Mouse (Mus musculus): ENCODE results near the gene Sec1.

Gene Sec1

GRCm38 (mm10) chr7:45693921-45694591, at the start of gene Sec1:
Gene Sec1, minus strand, starts transcription at chr7:45694402.
- DNase-seq, result no peak

- no peak for DNase-seq
These were observed 48.1 kb upstream of the Sec1 start for GRCm38 (mm10) chr7:45742338-45742737.

GRCm38 (mm10) chr7:45741777-45742176, 47.6 kb upstream of the Sec1 start:
- no peak for DNase-seq

- no peak for DNase-seq
These were observed 47.1 kb upstream of the Sec1 start for GRCm38 (mm10) chr7:45741308-45741707.

GRCm38 (mm10) chr7:45739820-45740219, 45.6 kb upstream of the Sec1 start:
- no peak for DNase-seq

- DNase-seq, result peak; percentile 93
These were observed 45.1 kb upstream of the Sec1 start for GRCm38 (mm10) chr7:45739162-45739763.

- DNase-seq, result no peak
These were observed 39.3 kb upstream of the Sec1 start for GRCm38 (mm10) chr7:45733477-45733876.

GRCm38 (mm10) chr7:45730727-45731431, 36.7 kb upstream of the Sec1 start:
- peak; percentile 82 for DNase-seq

- no peak for DNase-seq
These were observed 33.4 kb upstream of the Sec1 start for GRCm38 (mm10) chr7:45727625-45728024.

- DNase-seq, result no peak
These were observed 32.2 kb upstream of the Sec1 start for GRCm38 (mm10) chr7:45726419-45726818.

GRCm38 (mm10) chr7:45725713-45726112, 31.5 kb upstream of the Sec1 start, which contains the start of gene Spaca4:
Gene Spaca4, minus strand, starts transcription at chr7:45725813.
- no peak for DNase-seq

GRCm38 (mm10) chr7:45725151-45725550, 30.9 kb upstream of the Sec1 start:
- no peak for DNase-seq

- DNase-seq, result no peak
These were observed 29.6 kb upstream of the Sec1 start for GRCm38 (mm10) chr7:45723781-45724180.

GRCm38 (mm10) chr7:45723301-45723700, 29.1 kb upstream of the Sec1 start:
- no peak for DNase-seq

- no peak for DNase-seq
These were observed 28.1 kb upstream of the Sec1 start for GRCm38 (mm10) chr7:45722348-45722713.

GRCm38 (mm10) chr7:45721642-45722347, 27.6 kb upstream of the Sec1 start:
- DNase-seq, result no peak

GRCm38 (mm10) chr7:45721234-45721571, 27.0 kb upstream of the Sec1 start:
- DNase-seq, result no peak

- DNase-seq, result no peak
These were observed 26.4 kb upstream of the Sec1 start, which contains the start of gene Fam83e for GRCm38 (mm10) chr7:45720413-45721233. Gene Fam83e, plus strand, starts transcription at chr7:45721212.

- DNase-seq, result no peak
These were observed 25.7 kb upstream of the Sec1 start for GRCm38 (mm10) chr7:45719738-45720412.

GRCm38 (mm10) chr7:45719180-45719579, 25.0 kb upstream of the Sec1 start:
- no peak for DNase-seq

GRCm38 (mm10) chr7:45718331-45718730, 24.1 kb upstream of the Sec1 start:
- DNase-seq, result no peak

GRCm38 (mm10) chr7:45717918-45718297, 23.7 kb upstream of the Sec1 start, which contains the start of gene Sphk2:
Gene Sphk2, minus strand, starts transcription at chr7:45718002.
- peak; percentile 98 for DNase-seq

Data from retina, postnatal 1 day (tissue).